ENCODE assay signal across 13 mouse cellular contexts in the genomic region with DNA sequence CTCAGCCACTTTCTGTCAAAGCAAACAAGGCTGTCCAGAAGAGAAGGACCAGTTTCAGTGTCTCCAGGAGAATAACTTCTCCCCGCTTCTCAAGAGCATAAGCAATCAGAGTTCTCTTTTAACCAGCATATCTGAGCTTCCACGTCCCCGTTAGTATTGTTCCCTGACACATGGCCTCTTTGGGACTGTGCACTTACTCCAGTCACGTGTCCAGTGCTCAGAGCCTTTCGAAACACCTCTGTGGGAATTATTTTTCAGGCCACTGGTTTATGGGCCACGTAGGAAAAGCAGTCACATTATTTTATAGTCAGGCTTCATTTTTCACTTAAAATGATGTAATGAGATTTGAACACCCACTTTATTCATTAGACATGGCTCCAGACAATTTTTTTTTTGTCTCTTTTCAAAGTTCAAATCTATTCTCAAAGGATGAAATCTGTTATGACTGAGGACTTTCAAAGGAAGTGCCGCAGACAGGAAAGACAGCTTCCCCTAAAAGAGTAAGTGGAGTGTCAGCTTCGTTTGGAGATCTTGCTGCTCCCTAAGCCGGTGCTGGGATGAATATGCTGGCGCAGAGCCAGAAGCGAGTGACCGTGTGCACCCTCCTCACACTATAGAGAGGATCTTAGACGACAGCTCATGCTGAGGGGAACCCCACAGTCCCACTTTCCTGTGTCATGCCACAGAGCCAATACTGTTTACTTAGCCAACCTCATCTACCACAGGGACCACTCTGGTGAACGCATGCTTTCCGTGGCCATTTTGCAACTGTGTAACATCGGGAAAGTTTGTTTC. TPM values are rescaled to one million over a fixed set of nuclear protein-coding genes. Genes with fewer than 3 reads are reported as not detected.
DNase-seq lines count a peak whose midpoint lies in the region; ATAC-seq lines count a peak whose summit lies in the region.
"Had no signal": no experiment of that assay in that cellular context is flagged by ENCODE, and none has a peak within 500 bp of the region (broad histone marks: within the 10 kb centered on the region; RNA-seq: fewer than 3 reads in every experiment).

No protein-coding gene starts in this region.

- H3K36me3 ChIP-seq in heart, embryonic 12.5 days, result peaks cover 18% of the 10 kb centered on the region
- no peaks in the 10 kb centered on the region for H3K36me3 ChIP-seq in embryonic facial prominence, embryonic 14.5 days (ENCODE audit: control insufficient read depth, insufficient read depth, low read length)
- H3K36me3 ChIP-seq in lung, embryonic 16.5 days (ENCODE audit: control insufficient read depth, insufficient read depth, low read length), result no peaks in the 10 kb centered on the region
- H3K36me3 ChIP-seq: kidney, embryonic 15.5 days had no signal

- H3K4me1 ChIP-seq in heart, embryonic 12.5 days (replicated peaks), result peaks cover 50% of the 10 kb centered on the region
- no peaks in the 10 kb centered on the region for H3K4me1 ChIP-seq in embryonic facial prominence, embryonic 14.5 days (ENCODE audit: control insufficient read depth, insufficient read depth, low read length)
- peaks cover 15% of the 10 kb centered on the region for H3K4me1 ChIP-seq in lung, embryonic 16.5 days (replicated peaks; ENCODE audit: control insufficient read depth, insufficient read depth, low read length)
- H3K4me1 ChIP-seq: kidney, embryonic 15.5 days had no signal

- no peaks in the 10 kb centered on the region for H3K27me3 ChIP-seq in heart, embryonic 12.5 days (replicated peaks)
- H3K27me3 ChIP-seq in embryonic facial prominence, embryonic 14.5 days (replicated peaks; ENCODE audit: control insufficient read depth, insufficient read depth, low read length), result no peaks in the 10 kb centered on the region
- H3K27me3 ChIP-seq in lung, embryonic 16.5 days (ENCODE audit: control insufficient read depth, insufficient read depth, low read depth, low read length), result no peaks in the 10 kb centered on the region
- H3K27me3 ChIP-seq: CH12.LX; kidney, embryonic 15.5 days had no signal

- intact Hi-C loops in left cerebral cortex, postnatal 4 days (cut with DNase I), result no loop called here
- intact Hi-C loops in left cerebral cortex, postnatal 36 days (cut with DNase I), result loop anchor here (5.0 kb wide), 1 partner anchor 597 kb away; no protein-coding TSS in a partner anchor

- H3K4me2 ChIP-seq in heart, embryonic 12.5 days, result no peak overlapping the region
- H3K4me2 ChIP-seq in embryonic facial prominence, embryonic 14.5 days (ENCODE audit: low read depth, low read length), result no peak overlapping the region
- H3K4me2 ChIP-seq in lung, embryonic 16.5 days (ENCODE audit: low read depth, low read length), result no peak overlapping the region
- H3K4me2 ChIP-seq: kidney, embryonic 15.5 days had no signal

- H3K27ac ChIP-seq in heart, embryonic 12.5 days (ENCODE audit: poor library complexity, severe bottlenecking), result 0 out of 2 replicates have a peak overlapping the region, but pooled peaks have one; percentile 18
- no peak overlapping the region for H3K27ac ChIP-seq in embryonic facial prominence, embryonic 14.5 days (replicated peaks; ENCODE audit: low read depth, low read length)
- H3K27ac ChIP-seq in lung, embryonic 16.5 days (ENCODE audit: low read length), result peak overlapping the region; percentile 10; the same call in 1 of the 2 replicates
- H3K27ac ChIP-seq: kidney, embryonic 15.5 days; liver, embryonic 14.5 days had no signal

- 52% methylated on average over 16 of the region's 16 CpGs for WGBS in heart, embryonic 12.5 days
- 56% methylated on average over 16 of the region's 16 CpGs for WGBS in embryonic facial prominence, embryonic 14.5 days
- WGBS in lung, embryonic 16.5 days, result 27% methylated on average over 16 of the region's 16 CpGs

- H3K9ac ChIP-seq in heart, embryonic 12.5 days, result 0 out of 2 replicates have a peak overlapping the region, but pooled peaks have one; percentile 3
- H3K9ac ChIP-seq in embryonic facial prominence, embryonic 14.5 days (ENCODE audit: low read depth, low read length), result no peak overlapping the region
- no peak overlapping the region for H3K9ac ChIP-seq in lung, embryonic 16.5 days (ENCODE audit: low read length)
- H3K9ac ChIP-seq: kidney, embryonic 15.5 days; liver, embryonic 14.5 days had no signal

- no peak for DNase-seq in heart, adult 9 months (ENCODE audit: low spot score in 2 of 2)
- peak; percentile 74 for DNase-seq in left cerebral cortex, postnatal 4 days
- DNase-seq in left cerebral cortex, postnatal 36 days (ENCODE audit: low spot score in 2 of 2), result no peak
- peak; percentile 50 for DNase-seq in embryonic facial prominence, embryonic 14.5 days (ENCODE audit: low spot score)
- no peak for DNase-seq in frontal cortex, postnatal 10 days (ENCODE audit: low spot score in 2 of 2)
- no peak for DNase-seq in urinary bladder, postnatal 36 days (ENCODE audit: low spot score in 2 of 2)
- DNase-seq: gastrocnemius, postnatal 25 days; right cerebral cortex, adult 18-20 months had no signal

- no peak for ATAC-seq in heart, embryonic 12.5 days (ENCODE audit: insufficient number of reproducible peaks, low FRiP score)
- ATAC-seq in embryonic facial prominence, embryonic 14.5 days (ENCODE audit: low read depth), result 0 out of 2 replicates have a peak, but pooled peaks have one; percentile 24
- no peak for ATAC-seq in lung, embryonic 16.5 days (ENCODE audit: low read depth)

- no peaks in the 10 kb centered on the region for H3K9me3 ChIP-seq in heart, embryonic 12.5 days (replicated peaks)
- no peaks in the 10 kb centered on the region for H3K9me3 ChIP-seq in embryonic facial prominence, embryonic 14.5 days (ENCODE audit: control insufficient read depth, low read length)
- H3K9me3 ChIP-seq in lung, embryonic 16.5 days (ENCODE audit: control insufficient read depth, low read length), result no peaks in the 10 kb centered on the region
- H3K9me3 ChIP-seq: kidney, embryonic 15.5 days had no signal

- no peak overlapping the region for H3K4me3 ChIP-seq in heart, embryonic 12.5 days
- H3K4me3 ChIP-seq in embryonic facial prominence, embryonic 14.5 days (ENCODE audit: low read depth, low read length), result no peak overlapping the region
- no peak overlapping the region for H3K4me3 ChIP-seq in lung, embryonic 16.5 days (ENCODE audit: low read length)
- H3K4me3 ChIP-seq: kidney, embryonic 15.5 days had no signal

RNA-seq across cellular contexts. Expression of a gene that starts 10.3 kb away (rescaled TPM):
- polyA plus RNA-seq in heart, embryonic 12.5 days (2016; fragmentation: Nextera tagmentation; extraction: Ambion mirVana), result 42.6 and 43.0 TPM in 2 replicates
- 1 to 10 TPM; 4.1 to 4.5 TPM for total RNA-seq in left cerebral cortex, postnatal 4 days (2021)
- 1 to 10 TPM; 4.7 to 5.9 TPM for total RNA-seq in left cerebral cortex, postnatal 36 days (2021)
- 29.7 and 31.9 TPM in 2 replicates for polyA plus RNA-seq in embryonic facial prominence, embryonic 14.5 days (2014; fragmentation: Nextera tagmentation; extraction: Ambion mirVana)
- 36.8 and 44.9 TPM in 2 replicates for polyA plus RNA-seq in lung, embryonic 16.5 days (2015; fragmentation: Nextera tagmentation; extraction: Ambion mirVana)

RNA-seq across cellular contexts. Expression of a gene that starts 10.7 kb away (rescaled TPM):
- 247 and 258 TPM in 2 replicates for polyA plus RNA-seq in heart, embryonic 12.5 days (2016; fragmentation: Nextera tagmentation; extraction: Ambion mirVana)
- total RNA-seq in left cerebral cortex, postnatal 4 days (2021), result 10 to 100 TPM; 32.5 to 40.5 TPM
- 10 to 100 TPM; 52.5 to 53.8 TPM for total RNA-seq in left cerebral cortex, postnatal 36 days (2021)
- 70.9 and 71.4 TPM in 2 replicates for polyA plus RNA-seq in embryonic facial prominence, embryonic 14.5 days (2014; fragmentation: Nextera tagmentation; extraction: Ambion mirVana)
- polyA plus RNA-seq in lung, embryonic 16.5 days (2015; fragmentation: Nextera tagmentation; extraction: Ambion mirVana), result 90.6 and 101 TPM in 2 replicates

Comparison
In these comparisons a context has a peak if more than half of its experiments do, and no peak if none do; other contexts are left out.
1. DNase-seq: peak in left cerebral cortex, postnatal 4 days (single experiment) and embryonic facial prominence, embryonic 14.5 days (single experiment); none in heart, adult 9 months (0 of 2), left cerebral cortex, postnatal 36 days (0 of 2), frontal cortex, postnatal 10 days (0 of 2) and urinary bladder, postnatal 36 days (0 of 2).